ENCODE assay signal across 23 mouse cellular contexts in the genomic region with DNA sequence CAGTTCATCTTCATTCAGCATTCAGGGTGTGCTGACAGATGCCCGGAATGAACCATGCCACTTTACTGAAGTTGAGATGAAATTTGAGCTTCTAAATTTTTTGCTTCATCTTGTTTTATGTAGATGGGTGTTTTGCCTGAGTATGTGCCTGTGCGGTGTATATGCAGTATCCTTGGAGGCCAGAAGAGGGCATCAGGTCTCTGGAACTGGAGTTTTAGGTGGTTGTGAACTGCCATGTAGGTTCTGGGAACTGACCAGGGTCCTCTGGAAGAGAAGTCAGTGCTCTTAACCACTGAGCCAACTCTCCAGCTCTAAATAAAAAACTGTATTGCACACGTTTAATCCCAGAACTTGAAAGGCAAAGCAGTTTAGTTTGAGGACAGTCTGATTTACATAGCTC. TPM values are rescaled to one million over a fixed set of nuclear protein-coding genes. Genes with fewer than 3 reads are reported as not detected.
DNase-seq lines count a peak whose midpoint lies in the region; ATAC-seq and TF ChIP-seq lines count a peak whose summit lies in the region.
"Had no signal": no experiment of that assay in that cellular context is flagged by ENCODE, and none has a peak within 500 bp of the region (broad histone marks: within the 10 kb centered on the region; RNA-seq: fewer than 3 reads in every experiment).

No protein-coding gene starts in this region.

- H3K4me1 ChIP-seq in heart, adult 2 months (ENCODE audit: control insufficient read depth, insufficient read depth, low read length) = no peaks in the 10 kb centered on the region
- no peaks in the 10 kb centered on the region for H3K4me1 ChIP-seq in heart, embryonic 12.5 days (replicated peaks)
- peaks cover 3% of the 10 kb centered on the region for H3K4me1 ChIP-seq in ES-Bruce4 (ENCODE audit: control insufficient read depth, insufficient read depth, low read length)
- H3K4me1 ChIP-seq: forebrain, embryonic 15.5 days; heart, embryonic 10.5 days; liver, embryonic 13.5 days; midbrain, embryonic 12.5 days; neural tube, embryonic 15.5 days had no signal

- H3K27ac ChIP-seq in heart, adult 2 months = no peak overlapping the region
- no peak overlapping the region for H3K27ac ChIP-seq in heart, embryonic 12.5 days (ENCODE audit: poor library complexity, severe bottlenecking)
- H3K27ac ChIP-seq in left cerebral cortex, adult 2 months = no peak overlapping the region
- no peak overlapping the region for H3K27ac ChIP-seq in ES-Bruce4 (ENCODE audit: insufficient read depth, low read length)
- H3K27ac ChIP-seq: forebrain, embryonic 15.5 days; heart, embryonic 10.5 days; hindbrain, embryonic 14.5 days; liver, embryonic 13.5 days; macrophage; midbrain, embryonic 12.5 days; neural tube, embryonic 15.5 days had no signal

- no peak overlapping the region for H3K4me2 ChIP-seq in heart, embryonic 12.5 days
- H3K4me2 ChIP-seq: forebrain, embryonic 15.5 days; hindbrain, embryonic 14.5 days; liver, embryonic 13.5 days; midbrain, embryonic 12.5 days; neural tube, embryonic 15.5 days had no signal

- intact Hi-C loops in heart, adult 2 months (cut with DNase I) = no loop called here
- intact Hi-C loops in left cerebral cortex, adult 2 months (cut with DNase I) = no loop called here

- H3K27me3 ChIP-seq in heart, adult 2 months (ENCODE audit: control insufficient read depth, insufficient read depth, low read length) = no peaks in the 10 kb centered on the region
- 0 out of 2 replicates have a peak, but pooled peaks cover 3% of the 10 kb centered on the region for H3K27me3 ChIP-seq in heart, embryonic 12.5 days (replicated peaks)
- H3K27me3 ChIP-seq in ES-Bruce4 (ENCODE audit: control insufficient read depth, insufficient read depth, low read length, poor library complexity, severe bottlenecking) = no peaks in the 10 kb centered on the region
- H3K27me3 ChIP-seq: CH12.LX; forebrain, embryonic 15.5 days; liver, embryonic 13.5 days; midbrain, embryonic 12.5 days; neural tube, embryonic 15.5 days had no signal

- peak; percentile 24; the same call in 1 of the 2 replicates for TF ChIP-seq CTCF in heart, adult 2 months (IDR thresholded peaks at IDR 0.05)
- TF ChIP-seq CTCF in left cerebral cortex, adult 2 months (IDR thresholded peaks at IDR 0.05) = peak; percentile 7
- peak; percentile 28 for TF ChIP-seq CTCF in ES-Bruce4 (IDR thresholded peaks at IDR 0.05; ENCODE audit: low read depth, low read length)

- no peak overlapping the region for H3K4me3 ChIP-seq in heart, adult 2 months
- no peak overlapping the region for H3K4me3 ChIP-seq in heart, embryonic 12.5 days
- H3K4me3 ChIP-seq in left cerebral cortex, adult 2 months = no peak overlapping the region
- no peak overlapping the region for H3K4me3 ChIP-seq in ES-Bruce4 (ENCODE audit: low read depth, low read length)
- H3K4me3 ChIP-seq: forebrain, embryonic 15.5 days; heart, embryonic 10.5 days; liver, embryonic 13.5 days; midbrain, embryonic 12.5 days; myocyte; neural tube, embryonic 15.5 days had no signal

- no peak for TF ChIP-seq EP300 in heart, adult 2 months (IDR thresholded peaks at IDR 0.05; ENCODE audit: insufficient read depth, low read depth, low read length)
- no peak for TF ChIP-seq EP300 in ES-Bruce4 (IDR thresholded peaks at IDR 0.05; ENCODE audit: insufficient read depth, low read depth, low read length)

- 87% methylated on average over 3 of the region's 3 CpGs for WGBS in heart, adult 2 months
- 84% methylated on average over 3 of the region's 3 CpGs for WGBS in heart, embryonic 12.5 days

- H3K36me3 ChIP-seq in heart, adult 2 months (ENCODE audit: control insufficient read depth, insufficient read depth, low read length) = no peaks in the 10 kb centered on the region
- H3K36me3 ChIP-seq in heart, embryonic 12.5 days = peaks cover 2% of the 10 kb centered on the region; the same call in 1 of the 2 replicates
- no peaks in the 10 kb centered on the region for H3K36me3 ChIP-seq in ES-Bruce4 (ENCODE audit: control insufficient read depth, insufficient read depth, low read length, poor library complexity, severe bottlenecking)
- H3K36me3 ChIP-seq: liver, embryonic 13.5 days had no signal

- H3K79me2 ChIP-seq in heart, adult 2 months (replicated peaks; ENCODE audit: control insufficient read depth, insufficient read depth, low read length) = no peaks in the 10 kb centered on the region

- DNase-seq in heart, adult 2 months = no peak
- DNase-seq in left cerebral cortex, adult 2 months (ENCODE audit: extremely low spot score in 1 of 2, low spot score in 2 of 2) = no peak
- DNase-seq in left cerebral cortex, adult 18-20 months (ENCODE audit: low spot score in 2 of 2) = no peak
- DNase-seq in right cerebral cortex, postnatal 25 days = no peak
- DNase-seq: adrenal gland, postnatal 36 days; cerebellum, adult 18-20 months; cerebellum, postnatal 25 days; embryo, embryonic 11 days; heart, postnatal 14 days; kidney, postnatal 14 days; liver, embryonic 13.5 days had no signal

- ATAC-seq in heart, embryonic 12.5 days (ENCODE audit: insufficient number of reproducible peaks, low FRiP score) = no peak
- ATAC-seq in megakaryocyte progenitor cell, adult 5-6 weeks (replicated peaks; ENCODE audit: poor library complexity) = 0 out of 2 replicates have a peak, but pooled peaks have one; percentile 39
- ATAC-seq: forebrain, embryonic 15.5 days; intestine, embryonic 16.5 days had no signal

- H3K9me3 ChIP-seq in heart, embryonic 12.5 days (replicated peaks) = no peaks in the 10 kb centered on the region
- H3K9me3 ChIP-seq in ES-Bruce4 (replicated peaks; ENCODE audit: control insufficient read depth, insufficient read depth, low read length, poor library complexity, severe bottlenecking) = no peaks in the 10 kb centered on the region
- H3K9me3 ChIP-seq: forebrain, embryonic 15.5 days; heart, embryonic 10.5 days; liver, embryonic 13.5 days; midbrain, embryonic 12.5 days; neural tube, embryonic 15.5 days had no signal

- H3K9ac ChIP-seq in heart, adult 2 months (ENCODE audit: low read depth, low read length) = no peak overlapping the region
- H3K9ac ChIP-seq in heart, embryonic 12.5 days = no peak overlapping the region
- no peak overlapping the region for H3K9ac ChIP-seq in ES-Bruce4 (ENCODE audit: low read depth, poor library complexity, severe bottlenecking)
- H3K9ac ChIP-seq: forebrain, embryonic 15.5 days; hindbrain, embryonic 14.5 days; liver, embryonic 13.5 days; midbrain, embryonic 12.5 days; neural tube, embryonic 15.5 days had no signal

- TF ChIP-seq POLR2A in heart, adult 2 months (IDR thresholded peaks at IDR 0.05; ENCODE audit: insufficient read depth, low read depth, low read length) = no peak
- TF ChIP-seq POLR2A in ES-Bruce4 (IDR thresholded peaks at IDR 0.05; ENCODE audit: insufficient read depth, low read length) = no peak

RNA-seq across cellular contexts. Expression of a gene that starts 45.3 kb away (rescaled TPM):
- 10 to 100 TPM; 17.7 to 24.9 TPM for total RNA-seq in heart, adult 2 months (2021)
- polyA plus RNA-seq in heart, adult 2 months (2012; rRNA removed) = 12.5 and 20.9 TPM in 2 replicates
- 12.7 and 13.7 TPM in 2 replicates for polyA plus RNA-seq in heart, embryonic 12.5 days (2016; fragmentation: Nextera tagmentation; extraction: Ambion mirVana)
- 10 to 100 TPM; 24.5 to 26.2 TPM for total RNA-seq in left cerebral cortex, adult 2 months (2021)
- total RNA-seq in left cerebral cortex, adult 18-20 months (2021) = 10 to 100 TPM; 23.1 to 24.0 TPM
- 4.9 and 6.0 TPM in 2 replicates for polyA plus RNA-seq in ES-Bruce4 (2011; ENCODE audit: insufficient read depth, insufficient read length, low read depth, missing spikeins)
- 5.4 and 8.4 TPM in 2 replicates for total RNA-seq in megakaryocyte progenitor cell, adult 5-6 weeks (2015)
- 8.5 and 11.3 TPM in 2 replicates for total RNA-seq in megakaryocyte progenitor cell, adult 5-6 weeks (2017)

RNA-seq across cellular contexts. Expression of a gene that starts 47.9 kb away (rescaled TPM):
- 10 to 100 TPM; 34.1 to 34.5 TPM for total RNA-seq in heart, adult 2 months (2021)
- polyA plus RNA-seq in heart, adult 2 months (2012; rRNA removed) = 13.5 and 13.6 TPM in 2 replicates
- 43.3 and 49.5 TPM in 2 replicates for polyA plus RNA-seq in heart, embryonic 12.5 days (2016; fragmentation: Nextera tagmentation; extraction: Ambion mirVana)
- 10 to 100 TPM; 32.7 to 39.9 TPM for total RNA-seq in left cerebral cortex, adult 2 months (2021)
- 10 to 100 TPM; 44.6 to 46.4 TPM for total RNA-seq in left cerebral cortex, adult 18-20 months (2021)
- polyA plus RNA-seq in ES-Bruce4 (2011; ENCODE audit: insufficient read depth, insufficient read length, low read depth, missing spikeins) = 48.6 and 49.8 TPM in 2 replicates
- 61.1 and 63.4 TPM in 2 replicates for total RNA-seq in megakaryocyte progenitor cell, adult 5-6 weeks (2015)
- total RNA-seq in megakaryocyte progenitor cell, adult 5-6 weeks (2017) = 38.1 and 44.6 TPM in 2 replicates

RNA-seq across cellular contexts. Expression of a gene that starts 51.7 kb away (rescaled TPM):
- 1 to 10 TPM; 6.6 to 8.7 TPM for total RNA-seq in heart, adult 2 months (2021)
- 15.3 and 24.5 TPM in 2 replicates for polyA plus RNA-seq in heart, adult 2 months (2012; rRNA removed)
- 4.3 and 5.1 TPM in 2 replicates for polyA plus RNA-seq in heart, embryonic 12.5 days (2016; fragmentation: Nextera tagmentation; extraction: Ambion mirVana)
- 1 to 10 TPM; 2.8 to 3.8 TPM for total RNA-seq in left cerebral cortex, adult 2 months (2021)
- 1 to 10 TPM; 2.7 to 4.4 TPM for total RNA-seq in left cerebral cortex, adult 18-20 months (2021)
- polyA plus RNA-seq in ES-Bruce4 (2011; ENCODE audit: insufficient read depth, insufficient read length, low read depth, missing spikeins) = 8.8 and 13.9 TPM in 2 replicates
- total RNA-seq in megakaryocyte progenitor cell, adult 5-6 weeks (2015) = 0.83 and 1.8 TPM in 2 replicates
- total RNA-seq in megakaryocyte progenitor cell, adult 5-6 weeks (2017) = 0.42 and 1.9 TPM in 2 replicates
- total RNA-seq: CH12.LX had no signal
- polyA plus RNA-seq: macrophage had no signal
